Mouse (Mus musculus) mouse embryonic stem cell (cell line): Measurements from ENCODE around the gene Tmem176b.

Experiments used
- in situ Hi-C, 2 experiments: fragments of 300-500 bp; cut with MboI; formaldehyde crosslinking; loops; 1 replicate in 1 of 2; 3 replicates in 1 of 2; pipeline ENCODE4 v1.14.3; 2019 to 2020; ENCODE audit warnings: low sequenced_read_pairs in 2 of 2, low pct_unique_long_range_greater_than_20kb in 1 of 2, mixed read lengths in 1 of 2; ENCODE audit not compliant: unreplicated experiment in 1 of 2

The Tmem176b gene

DNA sequence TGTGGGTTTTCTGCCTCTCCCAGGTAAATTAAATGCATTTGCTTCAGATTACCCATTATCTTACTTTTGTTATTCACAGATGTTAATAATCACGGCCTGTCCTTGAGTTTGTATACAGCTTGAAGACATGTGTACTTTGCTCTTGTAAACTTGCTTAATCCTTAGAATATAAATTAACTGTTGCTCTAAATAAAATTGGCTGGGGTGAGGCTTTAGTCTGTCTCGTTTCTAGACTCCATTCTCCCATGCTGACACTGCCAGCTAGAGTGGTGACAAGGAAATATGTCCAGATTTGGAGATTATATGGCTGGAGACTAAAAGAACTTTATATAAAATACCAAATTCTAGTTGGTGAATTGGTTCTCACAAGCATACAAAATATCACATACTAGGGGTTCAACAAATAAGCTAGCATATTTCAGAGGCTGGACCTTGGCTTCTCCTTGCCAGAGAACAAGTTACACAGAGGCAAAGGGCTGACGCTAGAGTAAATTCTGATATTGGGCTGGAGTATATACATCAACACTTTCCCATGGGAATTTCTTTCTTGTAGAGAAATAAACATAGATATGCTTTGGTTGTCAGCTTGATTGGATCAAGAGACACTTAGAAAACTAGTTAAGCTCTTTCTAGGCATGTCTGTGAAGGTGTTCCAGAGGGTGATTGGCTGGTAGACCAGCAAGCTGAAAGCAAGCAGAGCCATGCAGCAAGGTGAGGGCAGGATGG lies 31.6 kb downstream of the Tmem176b start:
- in situ Hi-C loops, result no loop called here

DNA sequence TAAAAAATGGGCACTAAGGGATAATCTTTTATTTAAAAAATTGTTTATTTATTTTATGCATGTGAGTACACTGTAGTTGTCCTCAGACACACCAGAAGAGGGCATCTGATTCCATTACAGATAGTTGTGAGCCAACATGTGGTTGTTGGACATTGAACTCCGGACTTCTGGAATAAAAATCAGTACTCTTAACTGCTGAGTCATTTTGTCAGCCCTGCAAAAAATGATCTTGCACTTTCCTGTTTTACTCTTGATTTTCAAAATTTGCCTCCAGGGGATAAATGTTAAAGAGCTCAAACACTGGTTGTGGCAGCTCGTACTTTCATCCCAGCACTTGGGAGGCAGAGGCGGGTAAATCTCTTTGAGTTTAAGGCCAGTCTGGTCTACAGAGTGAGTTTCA lies 34.5 kb downstream of the Tmem176b start:
- in situ Hi-C loops, result no loop called here

DNA sequence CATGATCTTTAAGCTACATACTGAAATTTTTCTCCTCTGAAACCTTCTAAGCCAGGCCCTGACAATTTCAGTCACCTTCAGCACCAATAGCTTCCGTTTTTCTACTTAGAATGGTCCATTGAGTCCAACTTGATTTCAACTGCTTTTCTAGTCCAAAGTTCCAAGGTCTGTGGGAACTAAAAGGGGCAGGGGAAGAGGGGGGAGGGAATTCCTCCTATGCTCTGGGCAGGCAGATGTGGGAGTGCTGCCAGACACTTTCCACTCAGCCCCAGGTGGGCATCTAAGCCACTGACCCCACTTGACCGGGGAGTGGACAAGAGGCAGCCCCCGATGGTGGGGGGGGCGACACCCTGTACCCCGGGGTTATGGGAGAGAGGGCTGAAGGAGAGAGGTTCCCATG lies 37.0 kb downstream of the Tmem176b start:
- in situ Hi-C loops, result no loop called here

DNA sequence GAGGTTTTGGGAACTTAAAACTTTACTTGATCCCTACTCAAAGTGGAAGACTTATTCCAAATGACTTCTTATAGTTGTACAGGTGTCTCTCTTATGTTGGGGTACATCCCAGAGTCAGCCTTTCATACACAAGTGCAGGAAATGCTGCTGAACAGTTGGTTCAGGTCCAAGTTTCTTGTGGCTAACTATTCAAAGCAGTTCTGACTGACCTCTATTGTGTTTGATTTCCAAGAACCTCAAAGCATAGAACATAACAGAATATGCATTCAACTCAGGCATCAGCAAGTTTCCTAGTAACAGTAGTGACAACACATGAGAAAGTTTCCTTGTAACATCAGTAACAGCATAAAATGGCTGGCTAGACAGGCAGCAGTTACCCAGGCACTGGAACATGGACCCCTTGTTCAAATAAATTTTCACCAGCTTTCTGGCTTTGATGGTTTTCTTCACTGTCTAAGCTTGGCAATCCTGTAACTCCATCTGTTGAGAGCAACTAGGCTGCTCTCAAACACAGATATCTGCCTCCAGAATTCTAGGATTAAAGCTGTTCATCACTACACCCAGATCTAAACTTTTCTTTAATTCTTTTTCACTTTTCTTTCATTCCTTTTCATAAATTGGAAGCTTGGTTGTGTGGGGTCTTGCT lies 37.8 kb downstream of the Tmem176b start:
- in situ Hi-C loops, result no loop called here

DNA sequence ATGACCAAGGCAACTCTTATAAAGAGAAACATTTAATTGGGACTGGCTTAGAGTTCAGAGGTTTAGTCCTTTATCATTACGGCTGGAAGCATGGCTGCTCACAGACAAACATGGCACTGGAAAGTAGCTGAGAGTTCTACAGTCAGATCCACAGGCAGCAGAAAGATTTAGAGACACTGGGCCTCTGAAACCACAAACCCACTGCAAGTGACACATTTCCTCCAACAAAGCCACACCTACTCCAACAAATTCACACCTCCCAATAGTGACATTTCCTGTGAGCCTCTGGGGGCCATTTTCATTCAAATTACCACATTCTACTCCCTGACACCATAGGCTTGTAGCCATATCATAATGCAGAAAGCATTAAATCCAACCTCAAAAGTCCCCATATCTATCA lies 39.4 kb downstream of the Tmem176b start:
- in situ Hi-C loops, result no loop called here

DNA sequence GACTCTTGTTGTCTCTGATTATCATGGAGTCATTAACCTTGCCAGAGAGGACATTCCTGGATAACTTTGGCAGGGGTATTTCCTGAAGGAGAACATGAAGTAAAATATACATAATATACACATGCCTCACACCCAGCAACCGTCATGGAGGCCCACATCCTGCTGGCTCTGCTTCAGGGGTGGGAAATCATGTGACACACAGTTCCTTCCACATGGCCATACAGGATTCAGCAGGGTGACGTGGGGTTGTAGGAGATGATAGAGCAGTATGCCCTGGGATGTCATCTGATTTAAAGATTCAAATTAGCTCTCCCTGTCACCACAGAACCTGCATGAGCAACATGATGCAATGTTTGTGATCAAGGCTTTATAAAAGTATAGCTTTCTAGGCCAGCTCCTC lies 53.4 kb downstream of the Tmem176b start:
- in situ Hi-C loops, result no loop called here

DNA sequence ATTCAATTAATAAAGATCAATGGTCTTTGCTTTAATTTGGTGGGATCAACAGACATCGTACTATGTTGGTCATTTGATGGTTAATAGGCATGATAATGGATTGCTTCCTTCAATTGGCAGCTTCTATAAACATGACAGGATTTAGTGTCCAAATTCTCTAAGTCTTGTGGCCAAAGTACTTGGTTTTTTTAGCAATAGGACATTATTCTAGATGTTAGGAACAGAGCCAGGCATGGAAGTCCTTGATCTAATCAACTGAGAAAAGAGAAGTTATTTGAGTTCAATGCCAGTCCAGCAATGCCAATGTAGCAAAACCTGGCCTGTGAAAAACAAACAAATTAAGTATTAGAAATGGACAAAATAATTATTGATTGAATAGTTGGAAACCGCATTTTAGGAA lies 55.7 kb downstream of the Tmem176b start:
- in situ Hi-C loops, result no loop called here

DNA sequence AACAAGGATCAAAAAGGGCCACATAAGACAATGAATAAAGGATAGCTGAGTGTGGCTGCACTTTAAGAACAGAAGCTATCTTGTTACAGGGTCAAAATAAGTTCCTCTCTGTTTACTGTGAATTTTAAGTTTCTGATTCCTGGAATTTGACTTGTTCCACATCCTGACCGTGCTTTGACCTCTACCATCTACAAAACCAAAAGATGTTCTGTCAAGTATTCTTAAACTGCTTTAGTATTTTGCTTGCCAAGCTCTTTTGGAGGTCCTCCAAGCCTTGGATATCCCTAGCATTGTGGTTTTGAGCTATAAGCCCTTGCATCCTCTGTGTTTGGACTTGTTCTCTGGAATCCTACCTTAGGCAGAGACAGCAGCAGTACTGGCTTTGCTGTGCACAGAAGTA lies 56.1 kb downstream of the Tmem176b start:
- in situ Hi-C loops, result no loop called here

DNA sequence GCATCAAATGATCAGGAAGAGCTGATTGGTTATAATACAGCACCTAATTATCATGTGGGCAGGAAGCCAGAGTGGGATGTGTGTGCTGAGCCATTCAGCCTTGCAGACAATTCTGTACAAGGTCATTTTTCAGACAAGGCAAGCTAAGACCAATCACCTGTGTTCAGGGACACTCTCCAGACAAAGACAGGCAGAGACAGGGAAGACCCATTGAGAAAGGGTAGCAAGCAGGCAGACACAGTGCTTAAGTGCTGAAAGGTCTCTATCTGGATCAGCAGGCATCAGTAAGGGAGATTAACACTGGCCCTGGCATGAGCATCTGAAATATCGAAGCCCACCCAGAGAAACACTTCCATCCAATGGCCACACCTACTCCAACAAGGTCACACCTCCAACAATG lies 56.9 kb downstream of the Tmem176b start:
- in situ Hi-C loops, result no loop called here
